Mouse (Mus musculus) C2C12 (cell line): ENCODE measurements around the gene Gap43.

Source experiments
- CTCF ChIP-seq: IDR thresholded peaks from one replicate; pipeline ENCODE4 v1.5.1; 2011; ENCODE audit not compliant: control insufficient read depth, insufficient read depth, insufficient read length
- FOSL1 ChIP-seq: IDR thresholded peaks from one replicate; pipeline ENCODE4 v1.8.0; 2011; ENCODE audit warnings: mild to moderate bottlenecking, low read length; ENCODE audit not compliant: poor library complexity, insufficient read depth, severe bottlenecking
- MAX ChIP-seq: IDR thresholded peaks from one replicate; pipeline ENCODE4 v1.6.1; 2011; ENCODE audit warnings: mild to moderate bottlenecking, control low read depth
- MYOD1 ChIP-seq: IDR thresholded peaks from one replicate; pipeline ENCODE4 v1.6.1; 2011; ENCODE audit warnings: low read depth; ENCODE audit not compliant: control insufficient read depth, insufficient read length
- MYOG ChIP-seq: IDR thresholded peaks from one replicate; pipeline ENCODE4 v1.6.1; 2011; ENCODE audit not compliant: control insufficient read depth, insufficient read length; ENCODE audit errors: extremely low read depth
- USF1 ChIP-seq: IDR thresholded peaks from one replicate; pipeline ENCODE4 v1.6.1; 2011; ENCODE audit warnings: low read depth, mild to moderate bottlenecking, control low read depth, moderate library complexity

DNA sequence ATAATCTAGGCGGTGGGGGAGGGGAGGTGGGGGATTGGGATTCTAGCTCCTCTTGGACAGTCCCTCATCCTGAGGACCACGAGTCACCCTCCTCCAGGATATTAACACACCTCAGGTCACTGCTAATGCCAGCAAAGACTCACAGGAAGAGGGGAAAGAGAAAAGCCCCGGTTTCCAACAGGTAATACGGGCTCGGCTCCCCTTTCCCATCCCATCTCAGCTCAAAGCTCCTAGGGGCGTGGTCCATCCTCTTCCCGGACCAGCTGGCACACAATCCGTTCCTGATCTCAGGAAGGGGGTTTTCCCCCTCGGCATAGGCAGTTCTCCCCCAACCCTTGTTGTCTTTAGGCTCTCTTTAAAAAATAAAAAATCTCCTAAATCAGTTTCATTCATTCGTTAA lies 939 bp downstream of the Gap43 start:
- TF ChIP-seq CTCF = no peak
- TF ChIP-seq MAX = no peak
- no peak for TF ChIP-seq MYOD1
- TF ChIP-seq MYOG = no peak
- TF ChIP-seq USF1 = no peak
- TF ChIP-seq FOSL1 = no peak
